Mouse (Mus musculus): ENCODE data around the gene Tex2.

The Tex2 gene

DNA sequence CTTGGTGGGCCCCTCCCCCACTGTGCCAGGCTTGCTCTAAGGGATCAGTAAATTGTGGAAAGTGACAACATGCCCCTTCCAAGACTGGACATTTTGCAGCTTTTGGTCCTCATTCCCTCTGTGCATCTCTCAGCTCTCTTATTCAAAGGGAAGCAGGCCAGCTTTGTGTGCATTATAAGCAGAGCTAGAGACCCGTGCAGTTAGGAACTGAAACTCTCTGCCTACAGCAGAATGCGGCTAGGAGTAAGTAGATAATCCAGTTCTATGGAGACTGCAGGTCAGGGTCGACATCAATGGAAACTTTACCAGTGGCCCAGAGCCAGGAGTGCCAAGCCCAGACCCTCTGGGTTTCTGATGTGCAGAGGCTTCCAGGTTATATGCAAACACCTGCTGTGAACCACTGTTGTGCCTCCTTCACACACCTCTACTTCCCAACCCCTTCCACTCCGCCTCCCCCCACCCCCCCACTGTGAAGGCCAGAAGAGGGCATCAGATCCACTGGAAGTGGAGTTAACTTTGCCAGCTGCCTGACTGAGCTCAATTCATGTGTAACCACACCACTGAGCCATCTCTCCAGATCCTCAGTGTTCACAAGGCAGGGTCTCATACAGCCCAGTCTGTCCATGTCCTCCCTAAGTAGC is 114.4 kb downstream of the Tex2 start:
- POLR2A ChIA-PET = interaction anchor here in 3 of 4 experiments (0.6 to 1.8 kb wide), 14 partner anchors 10 to 363 kb away, joined by 3 to 13 read pairs (median 4); partner anchors contain the start of genes Ern1 (in 3 of the 3), Ccdc47 (in 1 of the 3) and Ddx42 (in 1 of the 3)
- CTCF ChIA-PET = interaction anchor here in 1 of 4 experiments (0.6 to 1.2 kb wide), 2 partner anchors 77 to 129 kb away, joined by 3 to 4 read pairs; no protein-coding TSS in a partner anchor

DNA sequence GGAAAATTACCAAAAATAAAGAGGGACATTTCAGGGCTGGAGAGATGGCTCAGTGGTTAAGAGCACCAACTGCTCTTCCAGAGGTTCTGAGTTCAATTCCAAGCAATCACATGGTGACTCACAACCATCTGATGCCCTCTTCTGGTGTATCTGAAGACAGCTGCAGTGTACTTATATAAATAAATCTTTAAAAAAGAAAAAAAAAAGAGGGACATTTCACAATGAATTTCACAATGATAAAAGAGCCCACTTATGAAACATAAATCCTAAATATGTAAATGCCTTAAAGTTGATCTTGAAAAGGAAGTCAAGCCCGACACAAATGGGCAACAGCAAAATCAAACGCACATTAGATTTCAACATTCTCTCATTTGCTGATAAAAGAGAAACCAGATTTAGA is 115.3 kb downstream of the Tex2 start:
- ChIA-PET CTCF (no interaction called here), POLR2A (interaction anchor here in 3 of 4 experiments (1.0 to 1.8 kb wide), 4 partner anchors 9 to 131 kb away, joined by 3 to 13 read pairs (median 3); partner anchors contain the start of gene Ern1 (in 1 of the 3))

DNA sequence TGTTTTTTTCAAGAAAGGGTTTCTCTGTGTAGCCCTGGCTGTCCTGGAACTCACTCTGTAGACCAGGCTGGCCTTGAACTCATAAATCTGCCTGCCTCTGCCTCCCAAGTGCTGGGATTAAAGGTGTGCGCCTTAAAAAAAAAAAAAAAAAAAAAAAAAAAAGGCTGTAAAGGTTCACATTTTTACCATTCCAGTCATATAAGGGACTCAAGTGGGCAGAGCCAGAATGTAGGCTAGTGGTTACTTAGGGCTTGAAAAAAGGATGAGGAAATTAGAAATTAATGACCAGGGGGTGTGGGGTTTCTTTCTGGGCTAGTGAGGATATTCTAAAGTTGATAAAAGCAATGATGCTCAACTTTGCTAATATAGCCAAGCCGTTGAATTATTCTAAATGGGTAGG is 116.2 kb downstream of the Tex2 start:
- ChIA-PET CTCF (interaction anchor here in 2 of 4 experiments (0.6 to 0.7 kb wide), 2 partner anchors 662 to 862 kb away, joined by 3 read pairs; no protein-coding TSS in a partner anchor), POLR2A (interaction anchor here in 2 of 4 experiments (0.9 to 1.5 kb wide), 3 partner anchors 9 to 116 kb away, joined by 3 to 9 read pairs (median 8); partner anchors contain the start of genes Ern1 (in 2 of the 2) and Tex2 (in 1 of the 2))

DNA sequence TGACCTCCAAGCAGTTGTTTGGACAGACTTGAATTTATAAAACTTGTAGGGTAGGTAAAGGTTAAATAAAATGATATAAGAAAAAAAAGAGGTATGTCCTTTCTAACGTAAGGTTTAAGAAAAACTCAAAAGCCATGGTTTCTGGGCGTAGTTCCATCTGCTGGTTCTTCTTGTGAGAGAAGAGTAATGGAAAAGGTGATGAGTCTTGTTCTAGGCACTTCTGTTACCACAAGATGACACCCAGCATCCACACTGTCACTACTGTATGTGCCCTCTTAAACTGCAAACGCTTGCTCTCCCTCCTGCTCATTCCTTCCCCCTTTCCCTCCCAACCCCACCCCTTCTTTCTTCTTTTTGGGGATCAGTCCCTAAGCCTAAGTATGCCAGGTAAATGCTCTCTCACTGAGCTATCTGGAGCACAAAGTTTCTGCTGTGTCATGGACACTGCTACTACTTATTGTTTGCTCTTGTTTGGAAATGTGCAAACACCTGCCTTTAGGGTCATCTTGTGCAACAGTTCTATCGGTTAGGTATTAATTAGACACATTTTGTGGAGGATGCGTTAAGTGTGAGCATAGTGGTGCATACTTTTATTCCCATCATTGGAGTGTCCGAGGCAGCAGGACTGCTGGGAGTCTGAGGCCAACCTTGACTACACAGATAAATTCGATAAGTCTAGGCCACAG is 120.1 kb downstream of the Tex2 start:
- POLR2A ChIA-PET = interaction anchor here in 3 of 4 experiments (0.5 to 16.0 kb wide), 6 partner anchors 9 to 115 kb away, joined by 3 to 457 read pairs (median 4); no protein-coding TSS in a partner anchor

DNA sequence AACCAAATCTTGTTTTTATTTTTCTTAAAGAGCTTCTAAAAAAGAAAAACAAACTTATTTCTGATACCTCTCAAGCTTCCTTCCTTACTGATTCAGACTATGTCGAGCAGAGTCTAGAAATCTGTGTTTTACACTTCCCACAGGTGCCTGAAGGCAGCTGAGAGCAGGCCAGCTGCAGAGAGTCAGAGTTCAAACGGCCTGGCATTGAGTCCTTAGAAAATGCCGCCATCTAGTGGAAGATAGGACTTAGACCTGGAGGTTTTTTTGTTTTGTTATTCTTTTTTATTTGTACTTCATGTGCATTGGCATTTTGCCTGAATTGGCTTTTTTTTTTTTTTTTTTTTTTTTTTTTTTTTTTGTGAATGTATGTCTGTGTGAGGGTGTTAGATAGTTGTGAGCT is 121.8 kb downstream of the Tex2 start:
- ChIA-PET CTCF (interaction anchor here (0.6 to 1.4 kb wide), 31 partner anchors 9 to 1990 kb away, joined by 3 to 18 read pairs (median 4); partner anchors contain the start of genes Helz (in 1 of the 4) and Tex2 (in 1 of the 4)), POLR2A (interaction anchor here (0.6 to 16.0 kb wide), 21 partner anchors 9 to 523 kb away, joined by 3 to 457 read pairs (median 4); partner anchors contain the start of genes Ccdc47 (in 1 of the 4), Ddx42 (in 1 of the 4) and Tex2 (in 1 of the 4))

More for the DNA sequence above, 120.1 kb downstream of the Tex2 start:
- CTCF ChIA-PET = interaction anchor here in 3 of 4 experiments (0.6 to 1.7 kb wide), 4 partner anchors 13 to 550 kb away, joined by 3 to 4 read pairs (median 4); no protein-coding TSS in a partner anchor

DNA sequence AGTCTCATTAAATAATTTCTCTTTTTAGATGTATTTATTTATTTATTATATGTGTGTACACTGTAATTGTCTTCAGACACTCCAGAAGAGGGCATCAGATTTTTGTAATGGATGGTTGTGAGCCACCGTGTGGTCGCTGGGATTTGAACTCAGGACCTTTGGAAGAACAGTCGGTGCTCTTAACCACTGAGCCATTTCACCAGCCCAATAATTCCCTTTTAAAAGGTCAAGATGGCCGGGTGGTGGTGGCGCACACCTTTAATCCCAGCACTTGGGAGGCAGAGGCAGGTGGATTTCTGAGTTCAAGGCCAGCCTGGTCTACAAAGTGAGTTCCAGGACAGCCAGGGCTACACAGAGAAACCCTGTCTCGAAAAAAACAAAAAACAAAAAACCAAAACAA is 122.6 kb downstream of the Tex2 start:
- ChIA-PET CTCF (interaction anchor here in 3 of 4 experiments (1.1 to 1.4 kb wide), 7 partner anchors 70 to 187 kb away, joined by 3 to 12 read pairs (median 4); partner anchors contain the start of gene Tex2 (in 1 of the 3)), POLR2A (interaction anchor here (1.0 to 16.0 kb wide), 9 partner anchors 10 to 297 kb away, joined by 3 to 457 read pairs (median 6); partner anchors contain the start of genes Ccdc47 (in 1 of the 4), Ddx42 (in 1 of the 4) and Tex2 (in 1 of the 4))

DNA sequence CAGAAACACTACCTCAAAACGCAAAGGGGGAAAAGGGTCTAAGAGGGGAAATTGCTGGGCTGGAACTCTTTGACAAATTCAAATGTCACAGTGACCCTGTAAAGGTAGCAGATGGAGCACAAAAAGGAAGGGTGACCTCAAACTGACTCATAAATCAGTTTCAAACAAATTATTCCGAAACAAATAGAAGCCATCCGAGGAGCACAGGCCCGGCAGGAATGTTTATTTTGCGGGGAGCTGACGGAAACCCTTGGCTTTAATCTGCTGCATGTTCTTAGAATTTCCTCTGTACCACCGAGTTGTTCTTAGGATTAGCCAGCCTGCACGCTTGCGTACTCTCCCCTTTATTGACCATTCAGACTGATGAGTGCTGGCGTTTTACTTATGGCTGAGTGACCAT is 123.2 kb downstream of the Tex2 start:
- POLR2A ChIA-PET = interaction anchor here (2.6 to 16.0 kb wide), 6 partner anchors 8 to 233 kb away, joined by 10 to 457 read pairs (median 59); no protein-coding TSS in a partner anchor

DNA sequence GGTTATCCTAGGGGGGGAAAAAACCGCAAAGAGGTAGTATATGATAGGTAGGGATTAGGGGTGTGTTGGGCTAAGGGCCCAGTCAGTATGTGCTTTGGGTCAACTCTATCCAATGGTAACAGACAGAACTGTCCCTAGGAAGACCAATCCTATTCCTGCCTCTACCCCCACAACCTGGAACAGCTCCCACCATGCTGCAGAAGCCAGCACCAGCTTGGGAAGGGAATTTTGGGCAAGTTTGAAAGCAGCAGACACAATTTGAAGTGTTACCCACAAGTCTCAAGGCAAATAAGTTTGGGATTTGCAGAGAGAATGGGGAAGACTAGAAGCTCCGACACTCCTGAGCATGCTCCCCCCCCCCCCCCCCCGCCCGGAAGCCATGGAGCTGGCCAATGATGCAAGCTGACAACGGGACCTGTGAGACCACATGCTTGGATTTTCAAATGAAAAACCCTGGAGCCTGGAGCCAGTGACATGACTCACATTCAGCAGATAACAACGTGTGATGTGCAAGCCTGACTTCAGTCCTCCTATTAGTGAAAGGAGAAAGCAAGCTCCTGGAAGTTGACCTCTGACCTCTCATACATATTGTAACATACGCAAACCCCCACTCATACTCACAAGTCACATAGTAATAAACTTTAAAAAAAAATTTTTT is 124.1 kb downstream of the Tex2 start:
- ChIA-PET CTCF (interaction anchor here in 2 of 4 experiments (0.6 to 1.2 kb wide), 2 partner anchors 125 to 176 kb away, joined by 4 to 5 read pairs; no protein-coding TSS in a partner anchor), POLR2A (interaction anchor here (0.5 to 16.0 kb wide), 13 partner anchors 7 to 1141 kb away, joined by 3 to 457 read pairs (median 13); partner anchors contain the start of genes Cep95 (in 1 of the 4), Ddx5 (in 1 of the 4) and Tex2 (in 1 of the 4))

More for the DNA sequence above, 123.2 kb downstream of the Tex2 start:
- CTCF ChIA-PET = interaction anchor here in 1 of 4 experiments (0.6 kb wide), 1 partner anchor 175 kb away, joined by 5 read pairs; no protein-coding TSS in a partner anchor

DNA sequence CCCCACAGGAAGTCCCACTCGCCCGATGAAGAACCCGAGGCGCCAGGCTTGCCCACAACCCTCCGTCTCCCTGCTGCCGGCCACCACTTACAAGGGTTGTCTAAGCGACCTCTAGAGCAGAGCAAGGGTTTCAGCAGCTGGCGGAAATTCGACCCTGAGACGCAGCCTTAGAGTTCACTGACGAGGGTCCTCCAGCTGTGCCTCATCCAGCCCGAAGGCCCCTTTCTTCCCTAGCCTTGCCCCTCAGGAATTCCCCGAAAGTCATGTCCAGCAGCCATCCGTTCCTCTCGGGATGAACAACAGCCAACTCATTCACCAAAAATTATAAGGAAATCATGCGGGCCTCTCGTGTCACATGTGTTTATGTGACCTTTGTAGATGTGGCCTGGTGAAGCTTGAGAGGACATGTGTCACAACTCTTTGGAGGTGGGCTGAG is 125.1 kb downstream of the Tex2 start:
- POLR2A ChIA-PET = interaction anchor here (0.5 to 16.0 kb wide), 76 partner anchors 9 to 545 kb away, joined by 3 to 457 read pairs (median 4); partner anchors contain the start of genes Cep95 (in 2 of the 4), Ddx5 (in 2 of the 4), Tex2 (in 2 of the 4) and Ccdc47 (in 1 of the 4)

DNA sequence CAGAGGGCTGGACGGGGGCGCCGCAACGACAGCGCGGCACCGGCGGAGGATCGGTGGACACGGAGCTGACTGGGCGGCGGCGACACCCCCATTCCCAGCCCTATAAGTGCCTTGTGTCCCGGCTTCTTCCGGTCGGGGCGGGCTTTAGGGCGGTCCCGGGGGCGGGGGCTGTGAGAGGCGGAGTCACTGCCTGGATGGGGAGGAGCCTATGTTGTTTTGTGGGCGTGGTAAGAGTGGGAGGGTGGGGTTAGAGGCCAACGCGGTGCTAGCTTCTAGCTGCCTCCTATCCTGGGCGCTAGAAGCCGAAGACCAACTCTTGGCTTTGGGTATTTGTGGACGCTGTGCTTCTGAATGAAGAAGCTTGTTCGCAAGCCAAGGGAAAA is 125.5 kb downstream of the Tex2 start, which contains the start of gene Ern1:
Gene Ern1 (minus strand): TSS at position 120 of the 383 bp plus-strand sequence.
- POLR2A ChIA-PET = interaction anchor here (0.5 to 16.0 kb wide), 82 partner anchors 9 to 544 kb away, joined by 3 to 457 read pairs (median 4); partner anchors contain the start of genes Cep95 (in 2 of the 4), Ddx5 (in 2 of the 4), Tex2 (in 2 of the 4) and Ccdc47 (in 1 of the 4)
- CTCF ChIA-PET = interaction anchor here in 3 of 4 experiments (0.6 to 2.0 kb wide), 14 partner anchors 13 to 651 kb away, joined by 3 to 7 read pairs (median 4); partner anchors contain the start of genes Kpna2 (in 1 of the 3) and Tex2 (in 1 of the 3)

More for the DNA sequence above, 125.1 kb downstream of the Tex2 start:
- CTCF ChIA-PET = interaction anchor here in 3 of 4 experiments (0.6 to 2.0 kb wide), 13 partner anchors 13 to 650 kb away, joined by 3 to 7 read pairs (median 4); partner anchors contain the start of genes Kpna2 (in 1 of the 3) and Tex2 (in 1 of the 3)

DNA sequence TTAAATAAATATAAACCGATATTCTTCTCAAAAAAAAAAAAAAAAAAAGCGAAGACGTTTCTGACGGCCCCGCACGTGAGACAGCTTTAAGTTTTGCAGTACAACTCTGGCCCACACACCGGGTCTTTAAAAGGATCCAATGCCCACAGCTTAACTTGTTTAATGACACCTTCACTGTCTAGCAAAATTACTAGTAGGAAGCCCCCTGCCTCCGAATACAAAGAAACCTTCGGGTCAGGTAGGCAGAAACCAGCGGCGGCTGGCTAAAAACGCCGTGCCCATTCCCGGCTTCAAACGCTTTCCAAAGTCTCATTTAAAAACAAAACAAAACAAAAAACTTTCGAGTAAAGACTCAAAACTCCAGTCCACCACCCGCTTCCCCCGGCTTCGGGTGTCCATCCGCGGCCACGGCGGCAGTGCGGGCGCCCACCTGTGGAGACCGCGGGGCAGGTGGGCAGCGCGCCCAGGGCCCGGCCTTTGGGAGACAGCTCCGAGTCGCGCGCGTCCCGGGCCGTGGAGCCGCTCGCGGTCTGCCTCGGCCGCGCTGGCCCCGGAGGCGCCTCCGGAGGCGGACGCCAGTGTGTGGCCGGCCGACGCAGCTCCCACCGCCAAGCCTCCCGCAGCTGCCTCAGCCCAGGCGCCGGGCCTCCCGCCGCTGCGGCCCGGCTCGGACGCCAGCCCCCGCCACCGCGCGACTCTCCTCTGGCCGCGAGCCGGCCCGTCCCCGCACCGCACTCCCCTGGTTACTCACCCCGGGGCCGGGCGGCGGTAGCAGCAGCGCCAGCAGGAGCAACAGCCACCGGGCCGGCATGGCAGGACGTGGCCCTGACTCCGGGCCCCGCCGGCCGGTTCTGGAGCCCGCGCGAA is 126.1 kb downstream of the Tex2 start:
- POLR2A ChIA-PET = interaction anchor here (0.6 to 16.0 kb wide), 79 partner anchors 8 to 544 kb away, joined by 3 to 457 read pairs (median 4); partner anchors contain the start of genes Tex2 (in 3 of the 4), Cep95 (in 2 of the 4), Ddx5 (in 2 of the 4) and Ccdc47 (in 1 of the 4)
- CTCF ChIA-PET = interaction anchor here in 3 of 4 experiments (0.6 to 2.0 kb wide), 11 partner anchors 14 to 652 kb away, joined by 3 to 7 read pairs (median 4); partner anchors contain the start of genes Kpna2 (in 1 of the 3) and Tex2 (in 1 of the 3)

DNA sequence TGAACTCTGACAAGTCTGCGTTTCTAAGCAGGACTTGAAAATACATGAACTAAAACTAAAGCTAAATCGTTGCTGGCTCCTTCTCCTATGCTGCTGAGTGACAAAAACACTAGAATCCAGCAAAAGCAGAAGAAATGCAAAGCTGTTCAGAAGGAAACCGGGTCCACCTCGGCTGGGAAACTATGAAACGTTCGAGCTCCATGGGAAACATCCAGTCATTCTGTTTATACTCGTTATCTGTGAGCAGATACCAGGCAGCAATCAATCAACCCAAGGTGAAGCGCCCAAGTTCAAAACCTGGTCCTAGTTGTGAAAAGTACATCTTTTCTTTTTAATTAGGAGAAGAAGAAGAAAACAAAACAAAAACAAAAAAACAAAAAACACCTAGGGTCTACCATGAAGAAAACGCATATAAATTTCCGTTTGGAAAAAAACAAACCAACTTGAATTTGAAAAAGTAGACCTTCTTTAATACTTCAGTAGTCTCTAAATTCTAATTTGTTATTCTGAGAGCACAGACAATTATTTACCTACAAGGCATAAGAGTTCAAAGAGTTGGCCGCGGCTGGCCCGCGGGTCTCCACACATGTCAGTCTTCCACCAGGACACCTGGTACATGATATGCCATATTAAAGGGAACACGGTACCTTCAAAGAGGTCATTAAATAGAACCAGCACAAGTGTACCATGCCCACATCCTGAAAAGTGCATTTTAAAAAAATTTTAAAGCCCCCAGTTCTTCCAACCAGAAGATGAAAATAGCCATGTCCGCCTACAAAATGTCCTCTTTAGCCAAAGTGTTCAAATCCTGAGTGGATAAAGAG is 127.0 kb downstream of the Tex2 start:
- CTCF ChIA-PET = interaction anchor here in 2 of 4 experiments (0.6 to 2.0 kb wide), 4 partner anchors 9 to 186 kb away, joined by 3 to 7 read pairs (median 4); no protein-coding TSS in a partner anchor
- POLR2A ChIA-PET = interaction anchor here (0.8 to 16.0 kb wide), 30 partner anchors 8 to 434 kb away, joined by 3 to 457 read pairs (median 4); partner anchors contain the start of genes Tex2 (in 2 of the 4), Ccdc47 (in 1 of the 4), Cep95 (in 1 of the 4) and Ddx5 (in 1 of the 4)

DNA sequence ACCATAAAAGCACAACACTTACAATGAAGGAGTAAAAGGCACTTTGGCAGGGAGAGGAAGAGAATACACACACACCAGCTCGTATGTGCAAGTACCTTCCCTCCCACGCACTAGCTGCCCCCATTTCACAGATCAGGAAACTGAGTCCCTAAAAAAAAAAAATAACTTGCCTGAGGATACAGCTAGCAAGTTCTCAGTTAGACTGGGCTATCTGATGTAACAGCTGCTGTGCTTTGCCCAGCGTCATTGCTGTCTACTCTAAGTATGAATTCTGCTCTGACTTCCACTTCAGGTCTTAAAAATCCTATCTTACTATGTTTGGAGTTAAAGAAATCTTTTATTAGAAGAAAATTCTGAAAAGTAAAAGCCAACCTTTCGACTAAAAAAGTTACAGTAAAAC is 127.6 kb downstream of the Tex2 start:
- ChIA-PET POLR2A (interaction anchor here in 3 of 4 experiments (0.7 to 16.0 kb wide), 12 partner anchors 8 to 295 kb away, joined by 3 to 457 read pairs (median 3); no protein-coding TSS in a partner anchor), CTCF (interaction anchor here in 2 of 4 experiments (0.6 to 0.7 kb wide), 2 partner anchors 9 to 187 kb away, joined by 3 to 4 read pairs; no protein-coding TSS in a partner anchor)

DNA sequence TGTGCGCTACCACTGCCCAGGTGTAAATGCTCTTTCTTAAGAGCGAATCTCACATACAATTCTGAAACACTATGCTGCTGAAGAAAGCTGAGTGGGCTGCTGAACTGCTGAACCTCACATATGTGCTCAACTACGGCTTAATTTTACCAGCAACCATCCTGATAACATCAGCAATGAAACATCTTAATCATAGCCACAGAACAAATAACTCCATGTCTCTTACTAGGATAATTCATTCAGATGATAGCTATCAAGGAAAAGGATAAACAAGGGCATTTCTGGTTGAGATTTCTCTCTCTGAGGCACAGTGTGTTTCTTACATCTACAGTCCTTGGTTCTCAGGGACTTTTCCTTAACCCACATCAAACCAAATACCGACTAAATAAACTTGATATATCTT is 128.3 kb downstream of the Tex2 start:
- ChIA-PET CTCF (interaction anchor here in 1 of 4 experiments (0.6 kb wide), 1 partner anchor 348 kb away, joined by 3 read pairs; no protein-coding TSS in a partner anchor), POLR2A (interaction anchor here in 3 of 4 experiments (0.7 to 16.0 kb wide), 11 partner anchors 9 to 296 kb away, joined by 3 to 457 read pairs (median 6); no protein-coding TSS in a partner anchor)

All from embryonic stem cell, embryonic (primary cell).